Mouse (Mus musculus) myocyte (in vitro differentiated cells): ENCODE measurements at regions not wholly inside any gene's neighbourhood (a gene's known extent, or its start where the extent isn't known, plus 50 kb on each side); places are given as distances from the start of the nearest gene placed in this dataset.

Experiments
- H3K27me3 ChIP-seq: one replicate; pipeline ENCODE4 v1.6.1; 2011; ENCODE audit not compliant: control insufficient read depth, insufficient read depth, insufficient read length
- H3K36me3 ChIP-seq: one replicate; pipeline ENCODE4 v1.6.1; 2011; ENCODE audit not compliant: control insufficient read depth, insufficient read depth
- H3K4me2 ChIP-seq: one replicate; pipeline ENCODE4 v1.6.1; 2011; ENCODE audit warnings: low read depth, control low read depth
- H3K4me3 ChIP-seq: one replicate; pipeline ENCODE4 v1.5.1; 2011; ENCODE audit warnings: mild to moderate bottlenecking, control low read depth, moderate library complexity
- H3K79me2 ChIP-seq: one replicate; pipeline ENCODE4 v1.6.1; 2011; ENCODE audit not compliant: control insufficient read depth, insufficient read depth
- H3ac ChIP-seq: one replicate; pipeline ENCODE4 v1.6.1; 2011; ENCODE audit not compliant: control insufficient read depth, insufficient read length
- CEBPB ChIP-seq: IDR thresholded peaks from 2 replicates; pipeline ENCODE4 v1.6.1; 2011; ENCODE audit warnings: mild to moderate bottlenecking, moderate library complexity; ENCODE audit not compliant: poor library complexity, insufficient read depth, severe bottlenecking
- E2F4 ChIP-seq: IDR thresholded peaks from one replicate; pipeline ENCODE4 v1.6.1; 2011; ENCODE audit warnings: mild to moderate bottlenecking, control low read depth, moderate library complexity; ENCODE audit not compliant: insufficient read depth
- MAX ChIP-seq: IDR thresholded peaks from one replicate; pipeline ENCODE4 v1.6.1; 2011; ENCODE audit warnings: low read depth, mild to moderate bottlenecking, control low read depth
- MYOD1 ChIP-seq, 3 experiments: IDR thresholded peaks; one replicate each; pipeline ENCODE4 v1.6.1; 2011; ENCODE audit warnings: control low read depth in 2 of 3, low read depth in 2 of 3, mild to moderate bottlenecking in 2 of 3, moderate library complexity in 1 of 3; ENCODE audit not compliant: insufficient read length in 2 of 3, control insufficient read depth in 1 of 3
- MYOG ChIP-seq, 3 experiments: IDR thresholded peaks; one replicate each; pipeline ENCODE4 v1.6.1; 2011; ENCODE audit warnings: control low read depth in 2 of 3, low read depth in 2 of 3, mild to moderate bottlenecking in 2 of 3; ENCODE audit not compliant: insufficient read length in 2 of 3, control insufficient read depth in 1 of 3, insufficient read depth in 1 of 3
- POLR2A ChIP-seq: IDR thresholded peaks from one replicate; pipeline ENCODE4 v1.6.1; 2011; ENCODE audit warnings: low read depth, mild to moderate bottlenecking, control low read depth, moderate library complexity; ENCODE audit not compliant: insufficient read length
- POLR2AphosphoS2 ChIP-seq: IDR thresholded peaks from one replicate; pipeline ENCODE4 v1.6.1; 2011; ENCODE audit warnings: low read depth, control low read depth; ENCODE audit not compliant: insufficient read length
- REST ChIP-seq: IDR thresholded peaks from one replicate; pipeline ENCODE4 v1.6.1; 2011; ENCODE audit warnings: mild to moderate bottlenecking, control low read depth, moderate library complexity; ENCODE audit not compliant: insufficient read depth, insufficient read length
- SRF ChIP-seq: IDR thresholded peaks from one replicate; pipeline ENCODE4 v1.6.1; 2011; ENCODE audit warnings: low read depth; ENCODE audit not compliant: control insufficient read depth, insufficient read length
- TCF12 ChIP-seq: IDR thresholded peaks from one replicate; pipeline ENCODE4 v1.6.1; 2011; ENCODE audit warnings: mild to moderate bottlenecking, control low read depth; ENCODE audit not compliant: poor library complexity, insufficient read depth, severe bottlenecking
- TCF3 ChIP-seq: IDR thresholded peaks from one replicate; pipeline ENCODE4 v1.6.1; 2011; ENCODE audit warnings: low read depth, control low read depth; ENCODE audit not compliant: insufficient read length
- USF1 ChIP-seq: IDR thresholded peaks from one replicate; pipeline ENCODE4 v1.6.1; 2011; ENCODE audit warnings: low read depth, mild to moderate bottlenecking, control low read depth, moderate library complexity

- no peak overlapping the region for H3K4me2 ChIP-seq
- no peak overlapping the region for H3K4me3 ChIP-seq
- TF ChIP-seq TCF3 (no peak), MYOG (IDR thresholded peaks at IDR 0.05; ENCODE audit: control insufficient read depth in 1 of 3, insufficient read depth in 1 of 3, insufficient read length in 2 of 3, low read depth in 2 of 3) (no peak), SRF (no peak), E2F4 (no peak), POLR2A (no peak), USF1 (no peak), CEBPB (no peak), MAX (no peak), REST (no peak), MYOD1 (IDR thresholded peaks at IDR 0.05; ENCODE audit: control insufficient read depth in 1 of 3, insufficient read length in 2 of 3, low read depth in 2 of 3) (no peak), POLR2AphosphoS2 (no peak), TCF12 (no peak)
- H3K36me3 ChIP-seq = no peaks in the 10 kb centered on the region
- no peaks in the 10 kb centered on the region for H3K79me2 ChIP-seq
- H3ac ChIP-seq = no peak overlapping the region
- no peaks in the 10 kb centered on the region for H3K27me3 ChIP-seq
Measured at GRCm38 (mm10) chr6:97666818-97667629, 49.7 kb upstream of the Frmd4b start.
